Mouse (Mus musculus) limb, embryonic 11.5 days (tissue): ENCODE results near the gene Rab44. TPM values are rescaled to one million over a fixed set of nuclear protein-coding genes. Genes with fewer than 3 reads are reported as not detected.
A peak's percentile ranks its signal among the peaks of the same experiment; 100 is the strongest.

ENCODE experiments used
- ATAC-seq: fragments of 200-750 bp; cut with Nextera tagmentation; 2 replicates; pipeline ENCODE4 v1.8.0; 2017; ENCODE audit warnings: low read depth; ENCODE audit not compliant: insufficient number of reproducible peaks, low FRiP score, low TSS enrichment
- DNase-seq: peaks from one replicate; pipeline ENCODE4 v3.0.0-alpha.2; 2015; ENCODE audit warnings: low spot score
- H3K27ac ChIP-seq: fragments of 300-500 bp; sonication (generic); replicated peaks from 2 replicates; pipeline ENCODE4 v1.5.1; 2014; ENCODE audit warnings: low read depth, mild to moderate bottlenecking, low read length
- H3K27me3 ChIP-seq: fragments of 300-500 bp; sonication (generic); 2 replicates; pipeline ENCODE4 v1.6.1; 2014; ENCODE audit warnings: mild to moderate bottlenecking, low read length, mixed read lengths; ENCODE audit not compliant: control insufficient read depth, insufficient read depth
- H3K36me3 ChIP-seq: fragments of 300-500 bp; sonication (generic); 2 replicates; pipeline ENCODE4 v1.6.1; 2014; ENCODE audit warnings: mild to moderate bottlenecking, low read length, moderate library complexity, mixed read lengths; ENCODE audit not compliant: control insufficient read depth, insufficient read depth
- H3K4me1 ChIP-seq: fragments of 300-500 bp; sonication (generic); 2 replicates; pipeline ENCODE4 v1.6.1; 2014; ENCODE audit warnings: low read length, mixed read lengths; ENCODE audit not compliant: control insufficient read depth, insufficient read depth
- H3K4me2 ChIP-seq: fragments of 300-500 bp; sonication (generic); 2 replicates; pipeline ENCODE4 v1.6.1; 2014; ENCODE audit warnings: low read depth, mild to moderate bottlenecking, moderate library complexity; ENCODE audit not compliant: severe bottlenecking
- H3K4me3 ChIP-seq: fragments of 300-500 bp; sonication (generic); 2 replicates; pipeline ENCODE4 v1.5.1; 2014; ENCODE audit warnings: low read depth, low read length
- H3K9ac ChIP-seq: fragments of 300-500 bp; sonication (generic); 2 replicates; pipeline ENCODE4 v1.6.1; 2014; ENCODE audit warnings: mild to moderate bottlenecking, low read length
- H3K9me3 ChIP-seq: fragments of 300-500 bp; sonication (generic); 2 replicates; pipeline ENCODE4 v1.6.1; 2016; ENCODE audit warnings: low read length; ENCODE audit not compliant: control insufficient read depth
- WGBS: fragments of 180-500 bp; shearing (Covaris S2); extraction: QIAGEN DNeasy Blood & Tissue Kit; methylation state at CpG from one replicate; pipeline ENCODE4 v1.1.7; 2014; 5-methylcytosine and 5-hydroxymethylcytosine counted together
- polyA plus RNA-seq: library from polyadenylated mRNA; unstranded; fragments of >200 nt; fragmentation: Nextera tagmentation; extraction: Ambion mirVana; gene quantifications from 2 replicates; pipeline ENCODE4 v1.2.1, GENCODE M21; 2014

The Rab44 gene
- polyA plus RNA-seq, 1 experiment from 2014 or later = not detected

DNA sequence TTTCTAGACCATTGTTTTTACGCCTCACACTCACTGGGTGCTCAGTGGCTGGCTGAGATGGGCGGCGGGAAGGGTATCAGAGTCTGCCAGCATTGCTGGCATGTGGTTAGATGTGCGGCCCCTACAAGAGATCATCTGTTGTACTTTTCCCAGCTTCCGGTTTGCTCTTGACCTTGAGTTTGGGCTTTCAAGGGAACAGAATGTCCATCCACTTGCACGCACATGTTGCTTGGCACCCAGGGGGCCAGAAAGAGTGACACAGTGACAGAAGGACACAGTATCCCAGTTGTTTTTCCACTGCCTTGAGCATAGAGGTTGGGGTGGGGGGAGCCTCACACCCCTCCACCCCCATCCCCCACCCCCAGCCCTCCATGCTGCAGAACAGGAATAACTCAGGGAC, 33.8 kb downstream of the Rab44 start:
- 84% methylated on average over 6 of the region's 6 CpGs for WGBS
- H3K27ac ChIP-seq = no peak overlapping the region
- no peaks in the 10 kb centered on the region; the same call in 1 of the 2 replicates for H3K9me3 ChIP-seq
- H3K4me2 ChIP-seq = no peak overlapping the region
- H3K36me3 ChIP-seq = no peaks in the 10 kb centered on the region
- H3K4me1 ChIP-seq = no peaks in the 10 kb centered on the region
- H3K4me3 ChIP-seq = no peak overlapping the region
- no peak overlapping the region for H3K9ac ChIP-seq
- no peaks in the 10 kb centered on the region for H3K27me3 ChIP-seq
- DNase-seq (no peak), ATAC-seq (no peak)

DNA sequence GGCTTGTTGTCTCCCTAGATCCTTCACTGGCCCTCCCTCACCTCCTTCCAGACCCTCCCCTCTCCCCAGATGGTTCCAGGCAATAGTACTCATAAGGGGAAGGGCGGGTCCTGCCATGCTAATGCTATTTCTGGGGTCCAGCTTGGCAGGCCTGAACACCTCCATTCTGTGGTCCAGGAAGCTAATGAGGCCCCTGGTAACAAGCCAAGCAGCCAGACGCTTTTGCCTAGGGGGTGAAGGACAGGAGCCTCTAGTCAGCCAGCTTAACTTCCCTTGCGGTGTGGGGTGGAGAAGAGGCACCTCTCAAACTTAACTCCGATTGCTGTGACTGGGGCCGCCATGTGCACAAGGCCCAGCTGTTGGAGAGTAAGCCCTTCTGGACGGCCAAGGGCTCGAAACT, 35.8 kb downstream of the Rab44 start:
- Histone ChIP-seq H3K9ac (no peak overlapping the region), H3K27ac (no peak overlapping the region)
- 69% methylated on average over 7 of the region's 7 CpGs for WGBS

DNA sequence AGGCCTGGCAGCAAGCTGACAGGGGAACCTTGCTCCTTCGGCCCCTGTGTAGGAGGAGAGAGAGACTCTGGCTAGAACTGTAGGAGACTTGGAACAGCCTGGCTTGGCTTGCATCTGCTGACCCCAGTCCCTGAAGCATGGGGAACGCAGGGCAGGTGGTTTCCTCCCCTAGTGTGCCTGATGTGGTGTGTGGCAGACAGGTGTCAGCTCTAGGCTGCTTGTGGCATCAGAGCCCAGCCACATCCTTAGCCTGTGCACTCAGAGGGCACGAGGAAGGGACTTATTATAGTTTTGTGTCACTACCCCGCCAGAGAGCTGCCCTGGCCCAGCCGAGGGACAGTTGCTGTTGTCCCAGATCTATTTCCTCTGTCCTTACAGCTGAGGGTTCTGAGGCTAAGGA, 38.6 kb downstream of the Rab44 start:
- 67% methylated on average over 5 of the region's 5 CpGs for WGBS
- ATAC-seq = no peak

More for the DNA sequence above, 35.8 kb downstream of the Rab44 start:
- Histone ChIP-seq H3K4me1 (no peaks in the 10 kb centered on the region), H3K4me3 (no peak overlapping the region), H3K4me2 (no peak overlapping the region), H3K9me3 (no peaks in the 10 kb centered on the region; the same call in 1 of the 2 replicates), H3K36me3 (no peaks in the 10 kb centered on the region), H3K27me3 (no peaks in the 10 kb centered on the region)
- ATAC-seq = no peak
- DNase-seq = no peak

DNA sequence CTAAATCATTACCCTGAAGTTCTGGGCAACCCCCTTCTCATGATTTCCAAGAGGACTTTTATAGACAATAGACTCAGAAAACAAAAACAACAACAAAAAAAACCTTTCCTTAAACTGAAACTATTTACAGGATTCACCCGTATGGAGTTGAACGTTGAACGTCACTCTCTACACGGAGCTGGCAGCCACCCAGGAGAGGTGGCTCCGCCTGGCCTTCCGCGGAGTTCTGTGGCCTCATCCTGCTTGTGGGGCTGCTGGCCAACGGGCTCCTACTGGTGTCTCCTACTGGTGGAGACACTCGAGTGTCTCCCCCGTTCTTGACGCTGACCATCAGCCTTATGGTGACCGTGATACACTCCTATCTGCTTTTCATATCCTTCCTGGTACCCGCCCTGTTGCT, 40.3 kb downstream of the Rab44 start:
- Histone ChIP-seq H3K27ac (no peak overlapping the region), H3K9ac (no peak overlapping the region), H3K36me3 (no peaks in the 10 kb centered on the region), H3K4me1 (no peaks in the 10 kb centered on the region), H3K4me2 (no peak overlapping the region), H3K27me3 (no peaks in the 10 kb centered on the region), H3K4me3 (no peak overlapping the region), H3K9me3 (no peaks in the 10 kb centered on the region)
- DNase-seq (no peak), ATAC-seq (no peak)
- WGBS = 90% methylated on average over 13 of the region's 13 CpGs

More for the DNA sequence above, 38.6 kb downstream of the Rab44 start:
- Histone ChIP-seq H3K27me3 (no peaks in the 10 kb centered on the region), H3K4me1 (no peaks in the 10 kb centered on the region), H3K27ac (no peak overlapping the region), H3K36me3 (no peaks in the 10 kb centered on the region), H3K9me3 (no peaks in the 10 kb centered on the region), H3K4me2 (no peak overlapping the region), H3K4me3 (no peak overlapping the region), H3K9ac (no peak overlapping the region)
- no peak for DNase-seq

DNA sequence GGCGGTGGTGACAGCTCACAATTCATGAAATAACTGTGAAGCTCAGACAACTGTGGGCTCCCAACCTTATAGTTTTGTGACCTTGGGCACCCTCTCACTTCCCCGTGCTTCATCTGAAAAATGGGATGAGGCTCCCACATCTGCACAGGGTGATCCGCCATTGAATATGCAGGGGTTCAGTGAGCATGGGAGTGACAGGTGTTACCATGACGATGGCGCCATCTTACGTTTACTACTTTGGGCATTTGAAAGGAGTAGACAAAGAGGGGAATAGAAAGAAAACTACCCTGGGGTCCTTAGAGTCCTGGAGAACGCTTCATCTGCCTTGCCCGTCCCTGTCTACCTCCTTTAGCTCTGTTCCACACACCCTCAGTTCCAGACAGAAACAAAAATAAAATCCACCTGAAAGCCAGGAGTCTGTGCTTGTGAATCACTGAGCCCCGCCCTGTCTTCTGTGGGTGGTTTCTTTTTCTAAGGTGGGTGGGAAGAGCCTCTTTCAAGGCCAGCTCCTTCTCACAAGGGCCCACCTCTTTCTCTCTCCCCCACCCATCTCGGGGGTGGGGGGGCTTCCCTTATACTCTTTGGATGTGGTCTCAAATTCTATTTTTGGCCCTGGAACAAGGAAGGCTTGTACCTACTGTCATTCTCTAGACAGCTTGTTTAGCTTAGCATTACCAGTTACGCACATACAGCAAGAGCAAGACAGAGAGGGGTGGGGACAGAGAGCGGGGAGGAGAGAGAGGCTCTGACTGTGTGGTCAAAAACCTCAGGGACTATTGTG, 41.6 kb downstream of the Rab44 start:
- ATAC-seq (no peak), DNase-seq (no peak)
- Histone ChIP-seq H3K4me1 (no peaks in the 10 kb centered on the region), H3K4me3 (no peak overlapping the region), H3K9ac (no peak overlapping the region), H3K27me3 (no peaks in the 10 kb centered on the region), H3K9me3 (no peaks in the 10 kb centered on the region), H3K36me3 (no peaks in the 10 kb centered on the region), H3K27ac (no peak overlapping the region), H3K4me2 (no peak overlapping the region)
- WGBS = 85% methylated on average over 12 of the region's 12 CpGs

DNA sequence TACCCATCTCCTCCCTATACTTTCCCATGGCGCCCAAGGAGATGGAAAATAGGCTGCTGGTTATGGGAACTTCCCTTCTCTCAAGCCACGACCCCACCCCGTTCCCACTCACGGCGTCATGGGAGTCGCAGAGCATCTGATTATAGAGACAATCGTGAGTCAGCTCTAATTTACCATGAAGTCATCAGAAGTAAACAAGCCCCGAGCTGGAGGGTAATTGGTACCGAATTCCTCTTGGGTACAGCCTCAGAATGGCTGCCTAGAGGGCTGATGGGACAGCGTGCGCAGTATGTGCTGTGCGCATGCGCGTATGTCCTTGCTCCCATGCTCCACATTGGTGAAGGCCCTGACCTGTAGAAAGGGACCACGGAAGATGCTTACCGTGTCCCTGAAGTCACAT, 42.5 kb downstream of the Rab44 start:
- 89% methylated on average over 16 of the region's 16 CpGs for WGBS
- H3K9ac ChIP-seq = no peak overlapping the region
- no peaks in the 10 kb centered on the region for H3K9me3 ChIP-seq
- no peak for DNase-seq
- no peaks in the 10 kb centered on the region for H3K4me1 ChIP-seq
- no peak for ATAC-seq
- H3K4me2 ChIP-seq = no peak overlapping the region
- H3K27ac ChIP-seq = no peak overlapping the region
- no peaks in the 10 kb centered on the region; the same call in 1 of the 2 replicates for H3K36me3 ChIP-seq
- no peak overlapping the region for H3K4me3 ChIP-seq
- no peaks in the 10 kb centered on the region for H3K27me3 ChIP-seq

DNA sequence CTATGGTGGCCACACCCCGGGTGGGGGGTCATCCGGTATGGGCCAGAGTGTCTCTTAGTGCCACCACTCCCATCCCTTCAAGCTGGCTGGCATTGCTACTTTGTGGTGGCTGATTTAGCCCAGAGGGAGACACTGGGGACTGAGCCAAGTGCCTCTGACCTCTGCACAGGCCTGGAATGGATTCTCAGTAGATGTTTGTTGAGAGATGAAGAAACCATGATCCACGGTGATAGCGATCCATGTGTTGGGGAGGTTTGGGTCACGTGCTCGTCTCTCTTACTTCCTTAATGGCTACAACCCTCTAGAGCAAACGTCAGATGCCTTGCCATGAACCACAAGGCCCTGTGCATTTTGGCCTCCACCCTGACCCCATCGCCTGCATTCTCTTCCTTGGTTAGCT, 42.9 kb downstream of the Rab44 start:
- no peaks in the 10 kb centered on the region; the same call in 1 of the 2 replicates for H3K36me3 ChIP-seq
- WGBS = 83% methylated on average over 8 of the region's 8 CpGs
- H3K9me3 ChIP-seq = no peaks in the 10 kb centered on the region
- H3K4me3 ChIP-seq = no peak overlapping the region
- H3K9ac ChIP-seq = no peak overlapping the region
- H3K4me2 ChIP-seq = no peak overlapping the region
- no peaks in the 10 kb centered on the region for H3K27me3 ChIP-seq
- ATAC-seq (no peak), DNase-seq (no peak)
- no peak overlapping the region for H3K27ac ChIP-seq
- no peaks in the 10 kb centered on the region for H3K4me1 ChIP-seq

DNA sequence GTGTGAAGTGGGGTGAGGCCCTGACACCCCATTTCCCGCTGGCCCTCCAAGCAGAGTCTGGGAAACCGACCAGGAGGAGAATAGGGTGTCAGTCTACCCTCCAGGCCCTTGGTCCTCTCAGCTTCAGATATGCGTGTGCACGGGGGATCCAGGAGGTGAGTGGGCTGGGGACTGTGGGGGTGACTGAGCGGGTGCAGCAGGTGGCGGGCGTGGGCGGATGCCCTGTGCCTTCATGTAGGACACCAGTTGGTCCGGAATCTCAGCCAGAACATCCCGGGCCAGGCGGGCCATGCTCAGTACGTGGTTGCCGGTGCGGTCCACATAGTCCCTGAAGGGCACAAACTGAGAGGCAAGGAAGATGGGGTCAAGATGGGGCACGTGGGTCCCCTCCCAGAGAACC, 45.0 kb downstream of the Rab44 start:
- no peak overlapping the region for H3K27ac ChIP-seq
- no peaks in the 10 kb centered on the region for H3K4me1 ChIP-seq
- DNase-seq (no peak), ATAC-seq (no peak)
- WGBS = 93% methylated on average over 15 of the region's 15 CpGs
- no peak overlapping the region for H3K4me3 ChIP-seq
- H3K4me2 ChIP-seq = peak overlapping the region; percentile 2; the same call in 1 of the 2 replicates
- no peak overlapping the region for H3K9ac ChIP-seq
- H3K27me3 ChIP-seq = no peaks in the 10 kb centered on the region
- no peaks in the 10 kb centered on the region; the same call in 1 of the 2 replicates for H3K36me3 ChIP-seq
- H3K9me3 ChIP-seq = no peaks in the 10 kb centered on the region

DNA sequence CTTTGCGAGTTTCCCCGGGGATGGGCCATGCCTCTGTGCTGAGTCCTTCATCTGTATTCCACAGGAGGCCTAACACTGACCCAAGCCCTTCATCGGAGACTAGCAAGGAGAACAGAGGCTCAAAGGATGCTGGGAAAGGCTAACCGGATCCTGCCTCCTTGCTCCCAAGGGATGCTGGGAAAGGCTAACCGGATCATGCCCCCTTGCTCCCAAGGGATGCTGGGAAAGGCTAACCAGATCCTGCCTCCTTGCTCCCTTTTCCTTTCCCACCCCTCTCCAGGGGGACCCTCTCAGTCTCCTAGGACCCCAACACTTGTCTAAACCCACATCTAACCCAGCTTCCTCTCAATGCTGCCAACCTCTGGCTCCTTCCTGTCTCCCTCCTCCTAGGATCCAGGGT, 45.4 kb downstream of the Rab44 start:
- Histone ChIP-seq H3K9me3 (no peaks in the 10 kb centered on the region), H3K4me1 (no peaks in the 10 kb centered on the region), H3K4me3 (no peak overlapping the region), H3K4me2 (no peak overlapping the region), H3K36me3 (no peaks in the 10 kb centered on the region; the same call in 1 of the 2 replicates), H3K9ac (no peak overlapping the region), H3K27ac (no peak overlapping the region), H3K27me3 (no peaks in the 10 kb centered on the region)
- no peak for ATAC-seq
- 92% methylated on average over 5 of the region's 5 CpGs for WGBS
- DNase-seq = no peak
